Mouse (Mus musculus) G1E-ER4 (cell line): ENCODE measurements around the gene Ddx31. TPM values are rescaled to one million over a fixed set of nuclear protein-coding genes. Genes with fewer than 3 reads are reported as not detected.

Experiments used
- GATA1 ChIP-seq: IDR thresholded peaks from one replicate; pipeline ENCODE4 v1.8.0; 2012; ENCODE audit warnings: low read length, inconsistent platforms
- polyA plus RNA-seq: library from polyadenylated mRNA; stranded (reverse); fragments of >175 nt; gene quantifications from 2 replicates; pipeline ENCODE4 v1.2.3, GENCODE M21; 2012

Gene Ddx31
- polyA plus RNA-seq, 1 experiment, result 4.2 TPM

- TF ChIP-seq GATA1, result no peak
Observed at GRCm38 (mm10) chr2:28915768-28916512, 75.7 kb downstream of the Ddx31 start.

GRCm38 (mm10) chr2:28916513-28916865 is 76.3 kb downstream of the Ddx31 start, which contains the start of gene Barhl1:
Gene Barhl1 (minus strand): TSS chr2:28916668.
- TF ChIP-seq GATA1, result no peak

GRCm38 (mm10) chr2:28917156-28917517 is 76.9 kb downstream of the Ddx31 start:
- no peak for TF ChIP-seq GATA1

GRCm38 (mm10) chr2:28917518-28918361 is 77.5 kb downstream of the Ddx31 start:
- TF ChIP-seq GATA1, result no peak

DNA sequence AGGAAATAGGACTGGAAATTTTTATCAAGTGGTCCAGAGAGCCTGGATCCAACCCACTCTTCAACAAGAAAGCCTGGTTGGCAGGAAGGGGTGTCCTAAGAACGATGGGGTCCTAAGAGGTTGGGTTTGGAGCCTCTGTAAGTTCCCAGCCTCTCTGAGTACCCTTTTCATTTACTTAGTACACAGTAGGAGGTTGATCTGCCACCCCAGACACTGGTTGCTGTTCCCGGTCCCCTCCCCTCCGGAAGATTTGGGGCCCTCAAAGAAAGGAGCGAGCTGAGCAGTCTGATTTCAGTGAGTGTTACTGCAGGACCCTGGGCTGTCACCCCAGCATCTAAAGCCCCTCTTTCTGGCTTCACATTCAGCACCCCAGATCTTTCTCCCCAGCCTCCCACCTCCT is 78.8 kb downstream of the Ddx31 start:
- TF ChIP-seq GATA1, result no peak

DNA sequence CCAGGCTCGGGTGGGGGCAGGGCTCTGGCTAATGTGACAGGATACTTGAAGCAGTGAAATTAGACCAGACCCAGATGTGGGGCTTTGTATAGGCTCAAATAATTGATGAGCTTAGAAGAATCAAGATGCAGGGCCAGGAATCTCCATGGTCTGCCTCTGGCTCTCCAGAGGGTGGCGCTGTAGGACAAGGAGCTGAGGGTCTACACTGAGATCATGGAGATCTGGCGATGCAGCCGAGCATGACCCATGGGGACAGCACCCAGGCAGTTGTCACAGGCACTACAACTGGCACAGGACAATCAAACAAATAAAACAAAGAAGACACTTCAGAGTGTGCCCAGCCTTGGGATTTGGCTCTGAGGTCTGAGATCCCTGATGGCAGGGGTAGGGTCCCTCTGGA is 83.7 kb downstream of the Ddx31 start:
- no peak for TF ChIP-seq GATA1

- TF ChIP-seq GATA1, result no peak
Observed at GRCm38 (mm10) chr2:28930571-28930970, 90.4 kb downstream of the Ddx31 start.

GRCm38 (mm10) chr2:28938997-28939396 is 98.8 kb downstream of the Ddx31 start:
- no peak for TF ChIP-seq GATA1

- TF ChIP-seq GATA1, result no peak
Observed at GRCm38 (mm10) chr2:28943666-28944516, 103.7 kb downstream of the Ddx31 start.

GRCm38 (mm10) chr2:28945388-28945787 is 105.2 kb downstream of the Ddx31 start:
- no peak for TF ChIP-seq GATA1

DNA sequence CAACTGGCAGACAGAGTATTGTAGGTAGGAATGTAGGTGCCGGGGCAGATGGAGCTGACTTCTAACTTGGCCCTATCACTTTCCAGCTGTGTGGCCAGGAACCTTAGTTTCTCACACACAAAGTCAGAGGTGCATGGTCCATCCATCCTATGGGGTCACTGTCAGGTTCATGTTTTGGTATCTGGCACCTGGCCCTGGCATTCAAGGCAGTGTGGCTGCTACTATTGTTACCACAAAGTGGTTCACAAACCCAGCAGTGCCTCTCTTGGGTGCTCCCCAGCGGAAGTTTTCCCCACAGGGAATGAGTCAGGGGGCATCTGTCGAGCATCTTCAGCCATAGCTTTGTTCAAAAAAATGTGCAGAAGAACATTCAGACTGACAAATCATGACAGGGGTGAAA is 106.1 kb downstream of the Ddx31 start:
- no peak for TF ChIP-seq GATA1

- TF ChIP-seq GATA1, result no peak
Observed at GRCm38 (mm10) chr2:28952981-28953380, 112.8 kb downstream of the Ddx31 start.

DNA sequence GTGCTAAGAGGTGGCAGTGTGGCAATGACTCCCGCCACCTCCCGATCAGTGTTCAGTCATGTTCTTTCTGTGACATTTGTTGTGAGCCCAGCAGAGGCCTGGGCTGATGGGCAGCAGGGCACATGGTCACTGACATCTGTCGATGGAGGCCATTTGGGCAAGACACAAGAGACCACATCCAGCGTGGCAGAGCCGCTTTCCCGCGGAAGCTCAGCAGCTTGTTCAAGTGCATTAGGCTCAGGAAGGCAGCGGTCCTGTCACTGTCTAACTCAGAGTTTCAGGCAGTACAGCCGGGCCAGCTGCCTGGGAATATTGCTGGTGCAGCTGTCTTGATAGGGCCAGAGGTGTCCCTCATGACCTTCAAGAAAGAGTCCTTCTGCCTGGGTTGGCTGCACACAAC is 114.4 kb downstream of the Ddx31 start:
- no peak for TF ChIP-seq GATA1

Other genes with a start within 250 kb of the Ddx31 start
- gene Gfi1b, start 218.4 kb upstream of the Ddx31 start, polyA plus RNA-seq, result 391 and 491 TPM in 2 replicates
- 4.1 and 6.5 TPM in 2 replicates for gene Tsc1, start 199.2 kb upstream of the Ddx31 start, polyA plus RNA-seq
- gene Spaca9, start 140.7 kb upstream of the Ddx31 start, polyA plus RNA-seq, result 0.27 and 0.33 TPM in 2 replicates
- gene Ak8, start 140.2 kb upstream of the Ddx31 start, polyA plus RNA-seq, result 0.10 and 0.24 TPM in 2 replicates
- 34.3 and 39.0 TPM in 2 replicates for gene Gtf3c4, start within 50 bp of the Ddx31 start, polyA plus RNA-seq
- gene Barhl1, start 76.3 kb downstream of the Ddx31 start, polyA plus RNA-seq, result 0.12 and 0.18 TPM in 2 replicates
- 0.61 and 0.81 TPM in 2 replicates for gene Cfap77, start 214.7 kb downstream of the Ddx31 start, polyA plus RNA-seq
- gene Ttf1, start 219.9 kb downstream of the Ddx31 start, polyA plus RNA-seq, result 4.6 and 5.5 TPM in 2 replicates